Mouse (Mus musculus) megakaryocyte, embryonic 14.5 days (primary cell): ENCODE measurements at regions not wholly inside any gene's neighbourhood (a gene's known extent, or its start where the extent isn't known, plus 50 kb on each side); places are given as distances from the start of the nearest gene placed in this dataset.
A peak's percentile ranks its signal among the peaks of the same experiment; 100 is the strongest.

Experiments
- H3K27me3 ChIP-seq: replicated peaks from 2 replicates; pipeline ENCODE3; 2012; ENCODE audit warnings: inconsistent platforms
- H3K36me3 ChIP-seq: replicated peaks from 2 replicates; pipeline ENCODE3; 2012; ENCODE audit warnings: low read length, inconsistent platforms, mixed read lengths
- H3K4me1 ChIP-seq: 2 replicates; pipeline ENCODE4 v1.6.1; 2012; ENCODE audit warnings: inconsistent platforms
- H3K4me3 ChIP-seq: replicated peaks from 2 replicates; pipeline ENCODE3; 2012; ENCODE audit warnings: moderate library complexity, mild to moderate bottlenecking, inconsistent platforms
- H3K9me3 ChIP-seq: 2 replicates; pipeline ENCODE4 v1.6.1; 2012; ENCODE audit warnings: inconsistent platforms
- FLI1 ChIP-seq: IDR thresholded peaks from 2 replicates; pipeline ENCODE4 v1.6.1; 2012; ENCODE audit warnings: low read length, inconsistent platforms, mixed read lengths
- GATA1 ChIP-seq: IDR thresholded peaks from 3 replicates; pipeline ENCODE4 v1.6.1; 2012; ENCODE audit warnings: mixed read lengths, low read length, inconsistent platforms, borderline replicate concordance

- TF ChIP-seq GATA1 (no peak), FLI1 (no peak)
- peaks cover 10% of the 10 kb centered on the region; the same call in 1 of the 2 replicates for H3K9me3 ChIP-seq
- H3K27me3 ChIP-seq: no peaks in the 10 kb centered on the region
- no peak overlapping the region for H3K4me3 ChIP-seq
- no peaks in the 10 kb centered on the region for H3K4me1 ChIP-seq
- no peaks in the 10 kb centered on the region for H3K36me3 ChIP-seq
Observed at GRCm38 (mm10) chr9:49913677-49914076, 115.0 kb upstream of the Ncam1 start.

- H3K9me3 ChIP-seq: peaks cover 10% of the 10 kb centered on the region; the same call in 1 of the 2 replicates
- H3K27me3 ChIP-seq: no peaks in the 10 kb centered on the region
- TF ChIP-seq GATA1: no peak
- no peak for TF ChIP-seq FLI1
- H3K36me3 ChIP-seq: no peaks in the 10 kb centered on the region
- H3K4me1 ChIP-seq: no peaks in the 10 kb centered on the region
- no peak overlapping the region for H3K4me3 ChIP-seq
Observed at GRCm38 (mm10) chr9:49912306-49912705, 113.6 kb upstream of the Ncam1 start.

- Histone ChIP-seq H3K4me1 (no peaks in the 10 kb centered on the region), H3K27me3 (no peaks in the 10 kb centered on the region), H3K4me3 (no peak overlapping the region), H3K9me3 (no peaks in the 10 kb centered on the region), H3K36me3 (no peaks in the 10 kb centered on the region)
- TF ChIP-seq FLI1 (no peak), GATA1 (no peak)
Observed at GRCm38 (mm10) chr9:49906306-49906705, 107.6 kb upstream of the Ncam1 start.

GRCm38 (mm10) chr9:49905703-49906102 lies 107.0 kb upstream of the Ncam1 start:
- Histone ChIP-seq H3K36me3 (no peaks in the 10 kb centered on the region), H3K4me1 (no peaks in the 10 kb centered on the region), H3K27me3 (no peaks in the 10 kb centered on the region), H3K4me3 (no peak overlapping the region), H3K9me3 (no peaks in the 10 kb centered on the region)
- TF ChIP-seq FLI1 (no peak), GATA1 (no peak)

GRCm38 (mm10) chr9:49898947-49899346 lies 100.2 kb upstream of the Ncam1 start:
- Histone ChIP-seq H3K4me1 (no peaks in the 10 kb centered on the region), H3K27me3 (no peaks in the 10 kb centered on the region), H3K36me3 (no peaks in the 10 kb centered on the region), H3K4me3 (no peak overlapping the region), H3K9me3 (peaks cover 17% of the 10 kb centered on the region)
- TF ChIP-seq FLI1 (no peak), GATA1 (no peak)

- H3K4me1 ChIP-seq: no peaks in the 10 kb centered on the region
- no peaks in the 10 kb centered on the region for H3K9me3 ChIP-seq
- H3K27me3 ChIP-seq: no peaks in the 10 kb centered on the region
Observed at GRCm38 (mm10) chr9:49884516-49885343, 86.0 kb upstream of the Ncam1 start.

GRCm38 (mm10) chr9:49879361-49880128 lies 80.8 kb upstream of the Ncam1 start:
- Histone ChIP-seq H3K9me3 (0 out of 2 replicates have a peak, but pooled peaks cover 3% of the 10 kb centered on the region), H3K27me3 (no peaks in the 10 kb centered on the region), H3K4me3 (peak overlapping the region; percentile 4), H3K36me3 (no peaks in the 10 kb centered on the region), H3K4me1 (no peaks in the 10 kb centered on the region)
- TF ChIP-seq FLI1: no peak
- no peak for TF ChIP-seq GATA1

More at GRCm38 (mm10) chr9:49884516-49885343, 86.0 kb upstream of the Ncam1 start:
- Histone ChIP-seq H3K4me3 (no peak overlapping the region), H3K36me3 (no peaks in the 10 kb centered on the region)
- TF ChIP-seq GATA1 (no peak), FLI1 (no peak)

- Histone ChIP-seq H3K27me3 (no peaks in the 10 kb centered on the region), H3K9me3 (peaks cover 11% of the 10 kb centered on the region; the same call in 1 of the 2 replicates), H3K4me3 (no peak overlapping the region), H3K36me3 (no peaks in the 10 kb centered on the region), H3K4me1 (no peaks in the 10 kb centered on the region)
- TF ChIP-seq FLI1 (no peak), GATA1 (no peak)
Observed at GRCm38 (mm10) chr9:49874881-49875280, 76.2 kb upstream of the Ncam1 start.

GRCm38 (mm10) chr9:49873550-49873949 lies 74.8 kb upstream of the Ncam1 start:
- H3K9me3 ChIP-seq: peaks cover 11% of the 10 kb centered on the region; the same call in 1 of the 2 replicates
- TF ChIP-seq FLI1 (no peak), GATA1 (no peak)
- H3K36me3 ChIP-seq: no peaks in the 10 kb centered on the region
- H3K4me3 ChIP-seq: no peak overlapping the region
- no peaks in the 10 kb centered on the region for H3K27me3 ChIP-seq
- no peaks in the 10 kb centered on the region for H3K4me1 ChIP-seq

GRCm38 (mm10) chr9:49851522-49851921 lies 52.8 kb upstream of the Ncam1 start:
- Histone ChIP-seq H3K4me3 (no peak overlapping the region), H3K36me3 (no peaks in the 10 kb centered on the region), H3K27me3 (no peaks in the 10 kb centered on the region), H3K4me1 (no peaks in the 10 kb centered on the region), H3K9me3 (no peaks in the 10 kb centered on the region)
- TF ChIP-seq FLI1: no peak
- TF ChIP-seq GATA1: no peak
